Mouse (Mus musculus) ES-E14 (cell line): ENCODE results near the gene Adamts20.

ENCODE experiments used
- CHD2 ChIP-seq: IDR thresholded peaks from 2 replicates; pipeline ENCODE4 v1.6.1; 2014; ENCODE audit warnings: mild to moderate bottlenecking, low read depth, low read length, inconsistent platforms
- HCFC1 ChIP-seq: IDR thresholded peaks from 2 replicates; pipeline ENCODE4 v1.6.1; 2012; ENCODE audit warnings: low read length, inconsistent platforms, borderline replicate concordance; ENCODE audit not compliant: insufficient read depth
- MAFK ChIP-seq: IDR thresholded peaks from 2 replicates; pipeline ENCODE4 v1.6.1; 2014; ENCODE audit warnings: mild to moderate bottlenecking, low read depth, low read length, inconsistent platforms; ENCODE audit not compliant: insufficient read depth
- ZC3H11A ChIP-seq: IDR thresholded peaks from 2 replicates; pipeline ENCODE4 v1.6.1; 2012; ENCODE audit warnings: low read depth, mild to moderate bottlenecking, inconsistent platforms, low read length, borderline replicate concordance
- ZNF384 ChIP-seq: IDR thresholded peaks from 2 replicates; pipeline ENCODE4 v1.6.1; 2012; ENCODE audit warnings: low read depth, low read length, inconsistent platforms

- TF ChIP-seq HCFC1 (no peak), ZNF384 (no peak), MAFK (no peak), CHD2 (no peak), ZC3H11A (no peak)
Observed at GRCm38 (mm10) chr15:94457636-94458390, 7.4 kb downstream of the Adamts20 start.
